Mouse (Mus musculus) midbrain, embryonic 10.5 days (tissue): Measurements from ENCODE around the gene Wfikkn1. TPM values are rescaled to one million over a fixed set of nuclear protein-coding genes. Genes with fewer than 3 reads are reported as not detected.

ENCODE experiments used
- DNase-seq: peaks from one replicate; pipeline ENCODE4 v3.0.0-alpha.2; 2017; ENCODE audit warnings: low spot score
- H3K27ac ChIP-seq: fragments of 300-500 bp; sonication (generic); replicated peaks from 2 replicates; pipeline ENCODE4 v1.5.1; 2016; ENCODE audit warnings: mild to moderate bottlenecking
- H3K27me3 ChIP-seq: fragments of 300-500 bp; sonication (generic); 2 replicates; pipeline ENCODE4 v1.6.1; 2016; ENCODE audit warnings: low read depth, mild to moderate bottlenecking; ENCODE audit not compliant: poor library complexity, severe bottlenecking
- H3K36me3 ChIP-seq: fragments of 300-500 bp; sonication (generic); 2 replicates; pipeline ENCODE4 v1.6.1; 2016; ENCODE audit warnings: mild to moderate bottlenecking, moderate library complexity
- H3K4me1 ChIP-seq: fragments of 300-500 bp; sonication (generic); 2 replicates; pipeline ENCODE4 v1.6.1; 2016
- H3K4me3 ChIP-seq: fragments of 300-500 bp; sonication (generic); 2 replicates; pipeline ENCODE4 v1.5.1; 2016; ENCODE audit warnings: mild to moderate bottlenecking, moderate library complexity
- H3K9me3 ChIP-seq: fragments of 300-500 bp; sonication (generic); replicated peaks from 2 replicates; pipeline ENCODE4 v1.6.1; 2016; ENCODE audit warnings: mild to moderate bottlenecking
- WGBS: fragments of 180-500 bp; shearing (Covaris S2); methylation state at CpG from one replicate; pipeline ENCODE4 v1.1.7; 2016; 5-methylcytosine and 5-hydroxymethylcytosine counted together
- polyA plus RNA-seq: library from polyadenylated mRNA; unstranded; fragments of >200 nt; fragmentation: Nextera tagmentation; extraction: Ambion mirVana; gene quantifications from 2 replicates; pipeline ENCODE4 v1.2.1, GENCODE M21; 2016

The Wfikkn1 gene
- polyA plus RNA-seq, 1 experiment from 2014 or later, result 19.7 TPM

GRCm38 (mm10) chr17:25837533-25837932 lies 43.1 kb downstream of the Wfikkn1 start:
- DNase-seq, result no peak
- Histone ChIP-seq H3K4me3 (peak overlapping the region; percentile 89), H3K9me3 (no peaks in the 10 kb centered on the region), H3K27ac (peak overlapping the region; percentile 81; the same call in 1 of the 2 replicates), H3K4me1 (peaks cover 58% of the 10 kb centered on the region), H3K27me3 (no peaks in the 10 kb centered on the region), H3K36me3 (peaks cover 71% of the 10 kb centered on the region)
- WGBS, result 49% methylated on average over 3 of the region's 3 CpGs

DNA sequence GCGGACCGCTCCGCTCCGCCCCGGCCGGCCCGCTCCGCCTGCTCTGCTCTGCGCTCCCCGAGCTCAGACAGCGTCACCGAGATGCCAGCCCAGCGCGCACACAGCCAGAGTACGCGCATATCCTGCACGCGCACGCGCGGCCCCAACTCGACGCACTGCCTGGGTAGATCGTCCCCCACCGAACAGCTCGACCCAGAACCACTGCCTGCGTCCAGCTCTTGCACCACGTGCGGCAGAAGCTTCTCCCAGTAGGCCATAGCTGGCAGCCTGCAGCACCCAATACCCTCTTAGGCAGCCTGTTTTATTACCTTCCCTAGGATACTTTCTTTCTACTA lies 43.6 kb downstream of the Wfikkn1 start, which contains the start of gene Rhbdl1:
Gene Rhbdl1, minus strand, starts transcription at position 220 of the 335 bp plus-strand sequence.
- Histone ChIP-seq H3K27ac (peak within 1 kb of the TSS; percentile 81), H3K36me3 (peaks cover 67% of the 10 kb centered on the region), H3K27me3 (no peaks in the 10 kb centered on the region), H3K4me1 (peaks cover 61% of the 10 kb centered on the region), H3K9me3 (no peaks in the 10 kb centered on the region), H3K4me3 (peak within 1 kb of the TSS; percentile 89)
- DNase-seq, result no peak
- WGBS, result 2% methylated on average over 29 of the region's 29 CpGs

DNA sequence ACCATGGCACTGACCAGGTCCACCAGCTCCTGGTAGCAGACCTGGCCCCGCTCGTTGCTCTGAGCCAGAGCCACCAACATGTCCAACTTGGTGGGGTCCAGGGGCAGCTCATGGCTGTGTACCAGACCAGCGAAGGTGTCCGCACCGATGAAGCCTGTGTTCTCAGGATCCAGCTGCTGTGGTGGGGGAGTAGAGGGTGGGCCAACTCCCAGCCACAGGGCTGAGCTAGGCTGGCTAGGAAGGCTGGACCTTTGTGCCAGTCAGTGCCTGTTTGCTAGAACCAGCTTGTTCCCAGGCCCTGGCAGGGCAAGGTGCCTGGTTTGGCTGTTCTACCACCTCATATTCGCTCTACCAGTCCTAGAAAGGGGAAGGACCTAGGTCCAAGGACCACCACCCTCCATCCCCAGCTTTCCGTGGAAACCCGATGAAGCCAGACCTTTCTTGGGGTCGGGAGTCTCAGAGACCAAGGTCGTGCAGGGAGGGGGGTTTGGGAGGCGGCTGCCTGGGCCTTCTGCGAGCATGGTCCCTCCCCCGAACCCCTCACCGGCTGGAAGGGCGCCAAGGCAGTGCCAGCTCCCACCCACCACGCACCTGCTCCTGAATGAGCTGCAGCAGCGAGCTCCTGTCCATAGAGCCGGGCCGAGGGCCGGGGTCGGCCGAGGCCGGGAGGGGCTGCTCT lies 44.1 kb downstream of the Wfikkn1 start:
- H3K4me3 ChIP-seq, result peak overlapping the region; percentile 89
- peak overlapping the region; percentile 81 for H3K27ac ChIP-seq
- WGBS, result 23% methylated on average over 23 of the region's 23 CpGs
- H3K4me1 ChIP-seq, result peaks cover 66% of the 10 kb centered on the region
- H3K9me3 ChIP-seq, result no peaks in the 10 kb centered on the region
- H3K36me3 ChIP-seq, result peaks cover 67% of the 10 kb centered on the region
- no peaks in the 10 kb centered on the region for H3K27me3 ChIP-seq
- DNase-seq, result peak; percentile 62

- DNase-seq, result no peak
- H3K27ac ChIP-seq, result 0 out of 2 replicates have a peak overlapping the region, but pooled peaks have one; percentile 29
- H3K4me1 ChIP-seq, result peaks cover 73% of the 10 kb centered on the region
- H3K9me3 ChIP-seq, result no peaks in the 10 kb centered on the region
- peaks cover 67% of the 10 kb centered on the region for H3K36me3 ChIP-seq
- H3K4me3 ChIP-seq, result peak overlapping the region; percentile 89
- 95% methylated on average over 16 of the region's 16 CpGs for WGBS
- H3K27me3 ChIP-seq, result no peaks in the 10 kb centered on the region
These were observed 44.8 kb downstream of the Wfikkn1 start for GRCm38 (mm10) chr17:25835816-25836215.

DNA sequence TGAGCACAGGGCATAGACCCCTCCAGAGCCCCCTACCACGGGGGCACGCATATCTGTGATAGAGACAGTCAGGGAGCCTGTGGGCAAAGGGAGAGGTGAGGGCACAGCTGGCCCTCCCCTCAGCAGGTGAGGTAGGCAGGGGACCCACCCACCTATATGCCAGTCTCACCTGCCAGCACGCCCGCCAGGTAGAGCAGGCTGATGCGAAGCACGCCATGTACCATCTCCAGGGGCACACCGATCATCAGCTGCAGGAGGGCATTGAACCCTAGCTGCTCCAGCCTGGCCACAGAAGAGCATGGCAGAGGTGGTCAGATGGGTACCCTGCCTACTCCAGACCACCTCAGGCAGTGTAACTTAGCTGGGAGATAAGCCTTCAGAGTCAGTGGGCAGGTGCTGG lies 45.4 kb downstream of the Wfikkn1 start:
- peaks cover 67% of the 10 kb centered on the region for H3K36me3 ChIP-seq
- peak overlapping the region; percentile 89 for H3K4me3 ChIP-seq
- DNase-seq, result no peak

DNA sequence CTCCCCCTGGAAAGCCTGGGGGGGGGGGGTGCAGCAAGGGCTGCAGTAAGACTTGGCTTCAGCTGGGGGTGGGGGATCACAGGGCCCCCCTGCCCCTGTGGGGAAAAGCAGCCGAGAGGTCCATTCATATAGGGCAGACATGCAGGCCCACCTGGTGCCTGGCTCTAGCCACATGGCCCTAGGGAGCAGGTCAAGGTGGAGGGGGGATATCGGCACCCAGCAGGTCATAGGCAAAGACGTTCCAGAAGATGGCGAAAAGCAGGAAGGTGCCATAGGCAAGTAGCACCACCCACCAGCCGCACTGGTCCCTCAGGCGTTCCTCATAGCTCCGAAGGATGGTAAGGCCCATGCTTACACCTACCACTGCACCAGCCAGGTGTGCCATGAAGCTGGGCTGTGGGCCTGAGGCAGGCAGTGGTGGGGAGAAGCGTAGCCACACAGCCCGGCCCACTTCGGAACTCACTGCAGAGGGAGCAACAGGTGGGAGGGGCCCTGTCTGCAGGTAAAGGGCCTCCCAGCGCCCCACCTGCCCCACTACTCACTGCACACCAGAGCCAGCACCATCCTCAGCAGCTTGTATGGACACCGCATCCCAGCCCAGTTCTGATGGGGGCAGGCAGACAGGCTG lies 45.9 kb downstream of the Wfikkn1 start:
- WGBS, result 90% methylated on average over 12 of the region's 12 CpGs
- peaks cover 84% of the 10 kb centered on the region for H3K4me1 ChIP-seq
- H3K4me3 ChIP-seq, result peak overlapping the region; percentile 89
- H3K27ac ChIP-seq, result peak overlapping the region; percentile 96
- H3K9me3 ChIP-seq, result no peaks in the 10 kb centered on the region
- H3K36me3 ChIP-seq, result peaks cover 67% of the 10 kb centered on the region
- no peaks in the 10 kb centered on the region for H3K27me3 ChIP-seq
- DNase-seq, result no peak

More for the DNA sequence above, 45.4 kb downstream of the Wfikkn1 start:
- Histone ChIP-seq H3K27me3 (no peaks in the 10 kb centered on the region), H3K27ac (no peak overlapping the region), H3K4me1 (peaks cover 79% of the 10 kb centered on the region), H3K9me3 (no peaks in the 10 kb centered on the region)
- WGBS, result 94% methylated on average over 7 of the region's 7 CpGs

DNA sequence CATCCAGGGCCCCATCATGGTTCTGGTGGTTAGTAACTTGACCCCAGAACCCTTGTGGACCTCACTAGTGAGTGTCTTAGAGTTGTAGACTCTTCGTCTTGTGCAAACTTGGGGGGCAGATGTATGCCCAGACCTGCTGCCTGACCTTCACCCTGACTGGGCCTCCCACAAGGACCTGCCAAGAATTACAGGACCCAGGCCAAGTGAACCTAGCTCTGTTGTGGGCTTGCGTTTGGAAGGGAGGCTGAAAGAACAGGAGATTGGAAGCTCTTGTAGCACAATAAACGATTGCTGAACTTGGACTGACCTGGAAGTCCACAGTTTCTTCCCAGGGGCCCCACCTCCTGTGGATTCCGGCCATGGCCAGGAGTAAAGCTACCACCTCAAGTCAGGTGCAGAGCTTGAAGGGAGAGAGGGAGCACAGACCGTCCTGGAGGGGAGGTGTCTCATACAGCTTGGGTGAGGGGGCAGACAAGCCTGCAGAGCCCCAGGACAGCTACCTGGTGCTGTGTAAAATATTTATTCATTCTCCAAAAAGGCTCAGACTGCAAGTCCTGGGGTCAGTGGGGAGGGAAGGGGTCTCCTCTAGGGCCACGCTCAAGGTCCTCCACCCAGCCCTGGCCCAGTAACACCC lies 46.6 kb downstream of the Wfikkn1 start:
- peak overlapping the region; percentile 96 for H3K27ac ChIP-seq

DNA sequence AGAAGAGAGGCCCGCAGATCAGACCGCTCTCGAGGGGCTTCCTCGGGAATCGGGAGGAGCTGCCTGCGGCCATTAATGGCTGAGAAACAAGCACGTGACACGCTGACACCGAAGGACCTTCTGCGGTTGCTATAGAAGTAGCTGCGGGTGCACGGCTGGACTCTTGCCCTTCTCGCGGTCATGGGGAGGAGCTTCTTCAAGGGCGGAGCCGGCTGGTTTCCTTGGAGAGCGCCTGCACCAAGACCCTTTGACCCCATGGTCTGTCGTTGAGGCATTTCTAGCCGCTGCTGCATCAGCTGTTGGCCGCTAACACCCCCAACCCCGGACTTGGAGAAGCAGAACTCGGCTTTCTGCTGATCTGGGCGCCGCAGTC lies 47.4 kb downstream of the Wfikkn1 start, which contains the start of gene Stub1:
Gene Stub1, minus strand, starts transcription at position 114 of the 373 bp plus-strand sequence.
- Histone ChIP-seq H3K27me3 (no peaks in the 10 kb centered on the region), H3K27ac (peak within 1 kb of the TSS; percentile 96), H3K4me1 (peaks cover 92% of the 10 kb centered on the region), H3K9me3 (no peaks in the 10 kb centered on the region), H3K4me3 (peak within 1 kb of the TSS; percentile 89), H3K36me3 (peaks cover 57% of the 10 kb centered on the region)
- peak; percentile 94 for DNase-seq
- under 1% methylated on average over 24 of the region's 24 CpGs for WGBS

More for the DNA sequence above, 46.6 kb downstream of the Wfikkn1 start:
- Histone ChIP-seq H3K4me3 (peak overlapping the region; percentile 89), H3K27me3 (no peaks in the 10 kb centered on the region), H3K4me1 (peaks cover 85% of the 10 kb centered on the region), H3K36me3 (peaks cover 64% of the 10 kb centered on the region), H3K9me3 (no peaks in the 10 kb centered on the region)
- no peak for DNase-seq
- WGBS, result 66% methylated on average over 6 of the region's 6 CpGs

GRCm38 (mm10) chr17:25832436-25833290 lies 48.0 kb downstream of the Wfikkn1 start:
- Histone ChIP-seq H3K27me3 (no peaks in the 10 kb centered on the region), H3K36me3 (peaks cover 57% of the 10 kb centered on the region), H3K4me1 (peaks cover 92% of the 10 kb centered on the region), H3K4me3 (peak overlapping the region; percentile 89), H3K27ac (peak overlapping the region; percentile 96), H3K9me3 (no peaks in the 10 kb centered on the region)
- peak; percentile 100 for DNase-seq
- under 1% methylated on average over 73 of the region's 77 CpGs for WGBS

GRCm38 (mm10) chr17:25831451-25832281 lies 49.0 kb downstream of the Wfikkn1 start:
- 68% methylated on average over 21 of the region's 21 CpGs for WGBS
- Histone ChIP-seq H3K27ac (peak overlapping the region; percentile 96), H3K36me3 (peaks cover 65% of the 10 kb centered on the region), H3K4me1 (peaks cover 91% of the 10 kb centered on the region), H3K9me3 (no peaks in the 10 kb centered on the region), H3K4me3 (peak overlapping the region; percentile 89), H3K27me3 (no peaks in the 10 kb centered on the region)
- no peak for DNase-seq

- Histone ChIP-seq H3K9me3 (no peaks in the 10 kb centered on the region), H3K36me3 (peaks cover 68% of the 10 kb centered on the region), H3K4me3 (peak overlapping the region; percentile 89), H3K4me1 (peaks cover 90% of the 10 kb centered on the region), H3K27me3 (no peaks in the 10 kb centered on the region), H3K27ac (no peak overlapping the region)
- 90% methylated on average over 14 of the region's 14 CpGs for WGBS
- no peak for DNase-seq
These were observed 49.7 kb downstream of the Wfikkn1 start for GRCm38 (mm10) chr17:25830806-25831431.
